Mouse (Mus musculus) ovary, postnatal 14 days (tissue): ENCODE measurements around the gene B4galt4.

Source experiments
- DNase-seq: peaks from one replicate; pipeline ENCODE4 v3.0.0; 2022; ENCODE audit warnings: low spot score

The B4galt4 gene

GRCm38 (mm10) chr16:38729139-38729538, 12.9 kb upstream of the B4galt4 start:
- no peak for DNase-seq

DNA sequence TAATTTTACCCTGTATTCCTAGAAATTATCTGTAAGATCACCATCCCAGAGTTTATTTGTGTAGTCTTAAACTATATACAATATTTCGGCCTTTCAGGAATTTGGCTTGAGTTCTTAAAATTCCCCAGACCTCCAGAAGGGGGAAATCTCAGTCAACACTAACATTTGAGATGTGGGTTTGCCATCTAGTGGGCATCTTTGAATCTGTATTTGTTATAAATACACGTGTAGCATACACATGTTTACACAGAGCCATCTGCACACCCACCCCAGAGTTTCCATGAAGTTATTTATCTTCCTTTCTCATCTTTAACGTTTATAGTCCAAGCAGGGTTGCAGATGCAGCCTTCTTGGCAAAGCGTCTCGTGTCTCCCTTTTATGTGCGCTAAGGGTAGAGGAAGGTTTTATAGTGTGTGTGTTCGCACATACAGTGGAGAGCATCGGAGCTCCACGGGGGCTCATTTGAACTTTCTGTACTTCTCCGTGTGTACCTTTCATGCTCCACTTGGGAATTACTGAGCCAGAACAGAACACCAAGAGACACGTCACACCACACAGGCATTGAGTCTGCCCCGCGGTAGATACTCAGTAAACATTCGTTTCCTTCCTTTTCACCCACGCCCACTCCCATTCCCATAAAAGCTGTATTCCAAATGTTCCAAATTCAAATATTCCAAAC, 12.3 kb upstream of the B4galt4 start:
- no peak for DNase-seq

DNA sequence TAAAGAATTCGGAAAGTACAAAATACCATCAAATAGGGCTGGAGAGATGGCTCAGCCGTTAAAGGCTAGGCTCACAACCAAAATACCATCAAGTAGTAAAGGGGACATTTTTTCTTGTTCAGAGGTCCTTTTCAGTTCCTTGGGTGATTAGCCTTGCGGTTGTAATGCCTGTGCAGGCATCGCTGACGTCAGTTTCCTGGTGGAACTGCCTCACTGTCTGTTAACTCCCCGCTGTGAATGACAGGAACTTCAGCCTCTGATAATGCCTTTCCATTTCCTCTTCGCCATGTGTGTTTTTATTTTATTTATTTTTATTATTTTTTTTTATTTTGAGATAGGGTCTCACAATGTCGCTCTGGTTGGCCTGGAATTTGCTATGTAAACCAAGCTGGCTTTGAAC, 11.1 kb upstream of the B4galt4 start:
- DNase-seq: no peak

GRCm38 (mm10) chr16:38741204-38741903, 710 bp upstream of the B4galt4 start:
- no peak for DNase-seq

- DNase-seq: no peak
Measured at GRCm38 (mm10) chr16:38742659-38743131, 631 bp downstream of the B4galt4 start.

DNA sequence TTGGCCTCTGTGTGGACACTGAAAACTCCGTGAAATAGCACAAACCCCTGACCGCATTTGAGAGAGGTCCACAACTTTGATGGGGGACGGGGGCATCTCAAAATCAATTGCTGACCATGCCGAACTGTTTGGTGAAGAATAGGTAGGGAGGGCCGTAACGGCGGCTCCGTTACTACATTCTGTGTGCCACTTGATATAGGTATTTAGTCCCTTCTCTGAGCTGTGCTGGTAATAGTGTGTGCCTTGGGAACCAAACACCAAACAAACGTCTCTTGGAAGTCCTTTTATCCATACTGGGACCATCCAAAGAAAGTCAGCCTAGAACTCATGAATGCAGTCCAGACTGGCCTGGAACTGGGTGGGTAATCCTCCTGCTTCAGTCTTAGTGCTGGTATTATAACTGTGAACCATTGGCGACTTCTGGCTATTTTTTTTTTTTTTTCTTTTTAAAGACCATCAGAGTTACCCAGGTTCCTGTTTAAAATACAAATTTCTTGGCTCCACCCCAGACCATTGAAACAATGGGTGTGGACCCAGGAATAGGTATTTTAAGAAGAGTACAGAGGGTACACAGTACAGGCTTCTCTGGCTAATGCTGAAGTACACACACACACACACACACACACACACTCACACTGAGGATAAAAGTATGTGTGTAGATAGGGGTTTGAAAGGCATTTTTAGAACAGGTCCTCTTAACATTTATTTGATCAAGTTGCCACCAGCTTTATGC, 2.0 kb downstream of the B4galt4 start:
- no peak for DNase-seq

- DNase-seq: no peak
Measured at GRCm38 (mm10) chr16:38750803-38751202, 8.7 kb downstream of the B4galt4 start.

DNA sequence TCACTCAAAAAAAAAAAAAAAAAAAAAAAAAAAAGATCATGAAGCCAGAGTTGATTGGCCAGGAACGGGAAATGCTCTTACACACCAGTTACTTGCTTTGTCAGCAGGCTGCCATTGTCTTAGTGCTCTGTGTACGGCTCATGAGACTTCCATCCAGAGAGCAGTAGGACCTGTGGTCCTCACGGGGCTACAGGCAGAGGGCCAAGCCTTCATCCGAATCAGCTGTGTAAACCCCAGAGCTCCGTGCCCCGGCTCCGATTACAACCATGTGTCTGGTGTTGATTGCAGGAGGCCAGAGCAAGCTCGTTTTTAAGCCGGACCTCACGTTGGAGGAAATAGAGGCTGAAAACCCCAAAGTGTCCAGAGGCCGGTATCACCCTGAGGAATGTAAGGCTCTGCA, 11.6 kb downstream of the B4galt4 start:
- DNase-seq: no peak

DNA sequence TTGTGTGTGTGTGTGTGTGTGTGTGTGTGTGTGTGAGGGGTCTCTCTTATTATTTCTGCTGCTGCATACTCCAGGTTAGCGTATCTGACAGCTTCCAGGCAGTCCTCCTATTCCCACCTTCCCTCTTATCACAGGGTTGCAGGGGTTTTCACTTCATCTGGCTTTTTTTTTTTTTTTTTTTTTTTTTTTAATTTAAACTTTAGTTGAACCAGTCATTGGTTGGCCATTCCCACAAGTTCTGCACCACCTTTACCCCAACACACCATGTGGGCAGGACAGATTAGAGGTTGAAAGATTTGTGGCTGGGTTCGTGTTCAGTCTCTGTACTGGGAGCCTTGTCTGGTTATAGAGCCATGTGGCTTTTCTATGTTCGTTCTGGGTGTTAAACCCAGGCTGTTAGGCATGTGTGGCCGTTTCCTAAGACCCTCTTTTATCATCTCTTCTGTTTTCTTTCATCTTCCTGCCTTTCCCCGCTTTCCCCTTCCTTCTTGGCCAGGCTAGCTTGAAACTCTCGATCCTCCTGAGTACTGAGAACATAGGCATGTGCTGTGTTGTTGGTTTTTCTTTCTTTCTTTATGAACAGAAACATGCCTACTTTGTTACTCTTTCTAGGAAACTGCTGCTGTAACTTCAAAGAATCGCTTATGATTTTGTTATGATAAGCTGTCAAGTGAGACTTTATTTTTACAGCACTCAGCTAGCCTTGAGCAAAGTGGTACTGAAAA, 13.6 kb downstream of the B4galt4 start:
- DNase-seq: no peak

DNA sequence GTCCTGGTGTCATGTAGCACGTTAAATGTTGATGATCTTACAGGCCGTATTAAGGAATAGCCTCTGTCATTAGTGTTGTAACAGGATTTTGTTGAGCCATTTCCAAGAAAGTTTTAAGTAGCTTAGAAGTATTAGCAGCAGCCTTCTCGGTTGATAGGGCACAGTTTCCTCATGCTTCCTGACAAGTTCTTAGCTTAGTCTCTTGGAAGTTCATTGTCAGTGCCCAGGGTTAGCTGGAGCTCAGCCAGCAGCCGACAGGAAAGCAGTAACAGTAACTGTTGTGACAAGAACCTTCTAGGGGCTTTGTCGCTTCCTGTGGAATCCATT, 14.1 kb downstream of the B4galt4 start:
- no peak for DNase-seq

DNA sequence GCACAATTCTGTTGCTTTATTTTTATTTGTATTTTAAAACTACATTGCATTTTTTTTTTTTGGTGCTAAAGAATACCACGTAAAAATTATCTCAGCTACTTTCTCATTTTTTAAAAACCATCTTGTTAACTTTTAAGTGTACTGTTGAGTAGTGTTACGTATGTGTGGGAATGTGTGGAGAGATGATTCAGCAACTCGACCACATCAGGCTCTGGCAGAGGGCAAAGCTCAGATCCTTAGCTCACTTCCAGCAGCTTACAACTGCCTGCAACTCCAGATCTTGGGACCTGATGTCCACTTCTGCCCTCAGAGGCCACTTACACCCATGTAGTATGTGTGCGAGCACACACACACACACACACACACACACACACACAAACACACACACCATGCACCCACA, 14.5 kb downstream of the B4galt4 start:
- DNase-seq: no peak

DNA sequence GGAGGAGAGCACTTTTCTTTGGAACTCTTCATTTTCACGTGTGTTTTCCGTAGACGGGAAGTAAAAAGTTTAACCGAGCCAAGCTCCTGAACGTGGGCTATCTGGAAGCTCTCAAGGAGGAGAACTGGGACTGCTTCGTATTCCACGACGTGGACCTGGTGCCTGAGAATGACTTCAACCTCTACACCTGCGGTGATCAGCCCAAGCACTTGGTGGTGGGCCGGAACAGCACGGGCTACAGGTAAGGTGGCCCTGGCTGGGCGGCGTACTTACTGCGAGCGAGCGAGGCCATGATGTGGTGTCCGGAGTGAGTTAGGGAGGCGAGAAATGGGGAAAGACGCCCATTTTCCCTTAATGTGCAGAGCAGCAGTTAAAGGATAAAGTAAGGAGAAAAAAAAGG, 15.6 kb downstream of the B4galt4 start:
- DNase-seq: no peak

GRCm38 (mm10) chr16:38758104-38758861, 16.2 kb downstream of the B4galt4 start:
- no peak for DNase-seq

- DNase-seq: no peak
Measured at GRCm38 (mm10) chr16:38760239-38760638, 18.2 kb downstream of the B4galt4 start.

- DNase-seq: no peak
Measured at GRCm38 (mm10) chr16:38760834-38761375, 18.8 kb downstream of the B4galt4 start.

GRCm38 (mm10) chr16:38761972-38762371, 19.9 kb downstream of the B4galt4 start:
- DNase-seq: no peak

- DNase-seq: no peak
Measured at GRCm38 (mm10) chr16:38762401-38762800, 20.3 kb downstream of the B4galt4 start.

DNA sequence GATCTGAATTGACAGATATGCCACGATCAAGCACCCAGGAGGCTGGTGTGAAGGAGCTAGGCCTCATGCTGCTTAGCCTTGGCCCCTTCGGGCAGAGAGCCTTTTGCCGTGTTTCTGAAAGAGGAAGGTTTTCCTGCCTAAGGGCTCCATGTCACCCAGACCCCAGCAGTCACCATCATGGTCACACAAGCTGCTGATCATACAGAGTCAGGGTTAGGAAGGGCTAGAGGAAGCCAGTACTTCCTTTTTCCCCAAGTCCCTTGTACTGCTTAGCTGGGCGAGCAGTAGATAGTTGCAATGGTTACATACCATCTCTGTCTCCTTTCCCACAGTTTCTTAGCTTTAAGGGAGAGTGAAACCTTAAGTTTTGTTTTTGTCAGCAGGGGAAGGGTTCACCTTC, 21.4 kb downstream of the B4galt4 start:
- DNase-seq: no peak

- DNase-seq: no peak
Measured at GRCm38 (mm10) chr16:38766671-38767070, 24.6 kb downstream of the B4galt4 start.

- DNase-seq: no peak
Measured at GRCm38 (mm10) chr16:38767761-38768160, 25.7 kb downstream of the B4galt4 start.

DNA sequence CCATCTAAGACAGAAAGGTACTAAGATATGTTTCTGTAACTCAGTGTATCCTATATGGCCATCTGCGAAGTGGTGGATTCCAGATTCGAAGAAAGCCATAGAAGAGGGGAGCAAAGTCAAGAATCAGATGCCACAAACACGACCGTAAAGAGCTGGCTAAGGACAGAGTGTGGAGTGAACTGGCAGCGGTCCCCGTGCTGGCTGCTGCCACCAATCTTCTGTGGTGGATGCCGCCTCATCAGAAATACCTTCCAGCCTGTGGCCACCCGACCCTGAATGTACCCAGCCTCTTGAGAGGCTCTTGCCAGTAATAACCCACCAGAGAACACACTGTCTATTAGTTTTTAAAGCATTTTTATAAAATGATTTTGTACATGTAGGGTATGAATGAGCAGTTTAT, 26.3 kb downstream of the B4galt4 start:
- no peak for DNase-seq
